Mouse (Mus musculus) forelimb bud, embryonic 11.5 days (tissue): ENCODE data around the gene Zbtb7a.

Experiments
- DNase-seq: peaks from one replicate; pipeline ENCODE4 v3.0.0-alpha.2; 2012; ENCODE audit warnings: low read depth, low spot score

Zbtb7a gene

GRCm38 (mm10) chr10:81134966-81135681 lies at the start of gene Zbtb7a:
Gene Zbtb7a, plus strand, starts transcription at chr10:81135220.
- no peak for DNase-seq

DNA sequence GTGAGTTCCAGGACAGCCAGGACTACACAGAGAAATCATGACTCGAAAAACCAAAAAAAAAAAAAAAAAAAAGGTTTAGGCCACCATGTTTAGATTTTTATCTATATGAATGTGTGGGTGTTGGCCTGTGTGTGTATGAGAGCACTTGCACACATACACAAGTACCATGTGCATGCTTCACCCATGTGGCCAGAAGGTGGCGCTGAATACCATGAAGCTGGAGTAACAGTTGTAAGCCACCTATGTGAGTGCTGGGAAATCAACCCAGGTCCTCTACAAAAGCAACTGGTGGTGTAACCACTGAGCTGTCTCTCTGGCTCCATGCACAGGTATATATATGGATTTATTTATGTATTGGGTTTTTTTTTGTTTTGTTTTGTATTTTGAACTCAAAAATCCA lies 48.0 kb upstream of the Zbtb7a start:
- DNase-seq, result no peak

GRCm38 (mm10) chr10:81089216-81089615 lies 45.8 kb upstream of the Zbtb7a start:
- peak; percentile 69 for DNase-seq

- no peak for DNase-seq
Measured at GRCm38 (mm10) chr10:81090621-81091020, 44.4 kb upstream of the Zbtb7a start.

GRCm38 (mm10) chr10:81092465-81093250 lies 42.4 kb upstream of the Zbtb7a start:
- no peak for DNase-seq

DNA sequence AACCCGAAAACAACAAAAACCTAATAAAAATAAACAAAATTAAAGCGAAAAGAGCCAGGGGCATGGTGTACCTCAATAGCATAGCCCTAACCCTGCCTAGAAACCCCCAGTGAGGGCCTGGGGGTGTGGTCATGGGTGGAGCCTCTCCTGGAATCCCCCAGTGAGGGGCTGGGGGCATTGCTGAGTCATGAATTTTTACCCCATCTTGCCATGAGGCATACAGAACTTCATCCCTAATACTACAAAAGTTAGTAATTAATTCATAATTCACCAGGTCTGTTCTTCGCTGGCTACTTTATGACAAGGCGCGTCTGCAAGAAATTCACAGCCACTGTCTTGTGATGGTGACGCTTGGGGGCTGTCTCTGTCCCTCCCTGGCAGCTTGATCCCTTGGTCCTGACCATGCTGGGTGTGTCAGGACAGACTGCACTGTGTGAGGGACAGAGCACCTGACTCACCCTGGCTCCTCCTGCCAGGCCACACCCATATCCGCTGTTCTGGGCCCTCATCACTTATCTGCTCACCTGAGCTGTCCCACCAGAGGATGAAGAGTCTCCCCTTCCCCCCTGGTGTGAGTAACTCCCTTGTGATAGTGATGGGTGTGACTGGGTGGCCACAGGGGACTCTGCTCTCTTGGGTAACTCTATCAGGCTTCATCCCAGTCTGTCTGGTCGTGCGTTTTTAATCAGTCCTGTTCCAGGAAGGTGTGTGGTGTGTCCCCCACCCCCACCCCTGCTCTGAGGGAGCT lies 39.9 kb upstream of the Zbtb7a start:
- DNase-seq, result no peak

GRCm38 (mm10) chr10:81105565-81106112 lies 29.4 kb upstream of the Zbtb7a start, which contains the start of gene Map2k2:
Gene Map2k2, plus strand, starts transcription at chr10:81105915.
- peak; percentile 97 for DNase-seq

- peak; percentile 89 for DNase-seq
Measured at GRCm38 (mm10) chr10:81106113-81106721, 28.8 kb upstream of the Zbtb7a start.

GRCm38 (mm10) chr10:81112946-81113345 lies 22.1 kb upstream of the Zbtb7a start:
- no peak for DNase-seq

GRCm38 (mm10) chr10:81119625-81120024 lies 15.4 kb upstream of the Zbtb7a start:
- DNase-seq, result no peak

DNA sequence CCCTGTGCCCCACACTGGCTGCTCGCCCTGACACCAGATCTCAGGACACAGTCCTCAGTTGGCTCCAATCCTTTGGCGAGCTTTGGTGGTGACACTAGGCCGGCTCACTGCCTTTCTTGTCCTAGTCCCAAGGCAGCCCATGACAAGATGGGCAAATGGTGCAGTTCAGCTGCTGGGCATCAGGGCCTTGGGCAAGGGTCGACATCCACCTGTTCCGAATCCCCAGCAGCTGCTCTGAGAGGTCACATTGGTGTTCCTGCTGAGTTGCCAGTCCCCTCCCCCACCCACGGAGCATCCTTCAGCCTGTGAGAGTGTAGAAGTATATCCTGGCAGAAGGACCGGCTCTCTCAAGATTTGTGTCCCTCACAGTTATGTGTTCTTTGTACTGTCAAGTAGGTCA lies 14.4 kb upstream of the Zbtb7a start:
- DNase-seq, result no peak

DNA sequence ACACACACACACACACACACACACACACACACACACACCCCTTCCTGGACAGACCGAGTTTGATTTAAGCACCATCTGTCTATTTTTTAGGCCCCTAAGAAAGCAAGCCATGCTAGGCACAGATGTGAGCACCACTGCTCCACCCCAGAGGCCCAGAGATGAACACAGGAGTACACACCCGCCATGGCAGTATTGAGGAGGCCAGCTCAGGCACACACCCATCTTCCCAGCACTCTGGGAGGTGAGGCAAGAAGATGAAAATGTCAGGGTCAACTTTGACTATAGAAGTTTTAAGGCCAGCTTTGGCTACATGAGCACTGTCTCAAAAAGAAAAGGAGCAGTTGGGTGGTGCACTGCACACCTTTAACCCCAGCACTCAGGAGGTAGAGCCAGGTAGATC lies 12.1 kb upstream of the Zbtb7a start:
- DNase-seq, result no peak

- no peak for DNase-seq
Measured at GRCm38 (mm10) chr10:81123500-81123899, 11.5 kb upstream of the Zbtb7a start.

- no peak for DNase-seq
Measured at GRCm38 (mm10) chr10:81134181-81134587, 836 bp upstream of the Zbtb7a start.

- DNase-seq, result peak; percentile 60
Measured at GRCm38 (mm10) chr10:81135831-81136705, 1.0 kb downstream of the Zbtb7a start.

DNA sequence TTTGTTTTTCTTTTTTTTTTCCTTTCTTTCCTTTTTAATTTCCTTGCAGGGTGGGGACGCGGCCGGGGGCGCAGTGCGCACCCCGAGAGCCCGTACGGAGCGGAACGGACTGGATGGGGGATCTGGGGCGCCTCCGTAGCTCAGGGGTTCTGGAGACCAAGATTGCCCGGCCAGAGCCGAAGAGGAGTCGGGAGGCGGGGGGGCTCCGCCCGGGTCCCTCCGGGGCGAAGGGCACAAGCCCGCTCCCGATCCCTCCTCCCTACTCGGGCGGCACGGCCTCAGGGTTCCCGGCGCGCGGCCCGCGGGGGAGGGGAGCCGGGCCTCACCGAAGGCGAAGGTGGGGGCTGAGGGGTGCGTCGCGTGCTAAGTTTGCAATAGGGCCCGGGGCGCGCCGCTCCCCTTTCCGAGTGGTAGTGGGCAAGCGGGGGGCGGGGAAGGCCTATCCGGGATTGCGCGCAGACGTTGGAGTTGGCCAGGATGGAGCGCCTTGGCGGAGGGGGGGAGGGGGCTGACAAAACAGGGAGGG lies 1.7 kb downstream of the Zbtb7a start:
- no peak for DNase-seq

GRCm38 (mm10) chr10:81137252-81138130 lies 2.5 kb downstream of the Zbtb7a start:
- DNase-seq, result peak; percentile 99

DNA sequence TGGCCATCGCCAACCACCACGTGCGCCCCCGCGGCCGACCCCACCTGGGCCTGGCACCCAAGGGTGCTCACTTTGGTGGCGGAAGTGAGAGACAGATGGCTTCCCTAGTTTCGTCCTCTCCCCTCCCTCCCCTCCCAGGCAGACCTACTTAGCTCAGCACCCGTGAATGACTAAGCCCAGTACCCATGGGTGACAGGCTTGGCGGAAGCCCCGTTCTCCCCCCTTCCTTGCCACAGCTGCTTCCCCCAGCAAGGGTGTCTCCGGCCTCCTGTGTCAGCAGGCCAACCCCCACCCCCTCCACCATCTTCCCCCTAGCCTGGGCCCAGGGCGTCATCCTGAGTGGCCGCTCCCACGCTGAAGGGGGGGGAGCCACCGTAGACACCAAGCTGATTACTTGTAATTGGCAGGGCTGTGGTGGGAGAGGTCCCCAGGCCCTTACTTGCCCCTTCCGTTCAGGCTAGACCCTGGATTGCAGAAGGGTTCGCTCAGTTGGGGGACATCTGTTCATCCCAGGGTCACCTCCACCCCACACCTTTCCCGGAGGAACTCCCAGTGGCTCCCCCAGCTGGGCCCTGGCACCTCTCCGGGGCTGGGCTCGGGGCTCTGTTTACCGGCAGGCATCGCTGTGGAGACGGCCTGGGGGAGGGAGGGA lies 3.2 kb downstream of the Zbtb7a start:
- DNase-seq, result no peak
